Mouse (Mus musculus) testis, adult 2 months (tissue): ENCODE measurements around the gene Prkcz.

Experiments used
- CTCF ChIP-seq: fragments of 200-500 bp; IDR thresholded peaks from 2 replicates; pipeline ENCODE4 v1.5.1; 2012; ENCODE audit warnings: low read depth, mild to moderate bottlenecking, inconsistent platforms, low read length, moderate library complexity; ENCODE audit not compliant: control insufficient read depth, insufficient read depth, insufficient replicate concordance
- POLR2A ChIP-seq: fragments of 200-500 bp; IDR thresholded peaks from 2 replicates; pipeline ENCODE4 v1.6.1; 2012; ENCODE audit warnings: low read depth, mild to moderate bottlenecking, inconsistent platforms, low read length, moderate library complexity; ENCODE audit not compliant: control insufficient read depth

- no peak for TF ChIP-seq POLR2A
- no peak for TF ChIP-seq CTCF
Measured at GRCm38 (mm10) chr4:155287713-155288112, 73.4 kb downstream of the Prkcz start.
